Mouse (Mus musculus) kidney, embryonic 15.5 days (tissue): ENCODE measurements at regions not wholly inside any gene's neighbourhood (a gene's known extent, or its start where the extent isn't known, plus 50 kb on each side); places are given as distances from the start of the nearest gene placed in this dataset.
"Not testable (repeated sequence)": the region's sequence is repeated elsewhere in the genome, so short reads cannot be mapped to it uniquely, and the experiment has no call there.

Experiments
- ATAC-seq: fragments of 200-750 bp; cut with Nextera tagmentation; replicated peaks from 2 replicates; pipeline ENCODE4 v1.8.0; 2017; ENCODE audit warnings: moderate TSS enrichment; ENCODE audit not compliant: low FRiP score
- H3K27ac ChIP-seq: fragments of 300-500 bp; sonication (generic); 2 replicates; pipeline ENCODE4 v1.5.1; 2015; ENCODE audit warnings: mild to moderate bottlenecking, inconsistent platforms
- H3K27me3 ChIP-seq: fragments of 300-500 bp; sonication (generic); 2 replicates; pipeline ENCODE4 v1.6.1; 2015; ENCODE audit warnings: inconsistent platforms
- H3K36me3 ChIP-seq: fragments of 300-500 bp; sonication (generic); 2 replicates; pipeline ENCODE4 v1.6.1; 2015; ENCODE audit warnings: inconsistent platforms
- H3K4me1 ChIP-seq: fragments of 300-500 bp; sonication (generic); 2 replicates; pipeline ENCODE4 v1.6.1; 2015; ENCODE audit warnings: inconsistent platforms
- H3K4me2 ChIP-seq: fragments of 300-500 bp; sonication (generic); 2 replicates; pipeline ENCODE4 v1.6.1; 2015; ENCODE audit warnings: moderate library complexity, mild to moderate bottlenecking, inconsistent platforms
- H3K4me3 ChIP-seq: fragments of 300-500 bp; sonication (generic); replicated peaks from 2 replicates; pipeline ENCODE4 v1.5.1; 2015; ENCODE audit warnings: mild to moderate bottlenecking, inconsistent platforms
- H3K9ac ChIP-seq: fragments of 300-500 bp; sonication (generic); 2 replicates; pipeline ENCODE4 v1.6.1; 2015; ENCODE audit warnings: mild to moderate bottlenecking, inconsistent platforms
- H3K9me3 ChIP-seq: fragments of 300-500 bp; sonication (generic); replicated peaks from 2 replicates; pipeline ENCODE4 v1.6.1; 2016; ENCODE audit warnings: inconsistent platforms
- WGBS: fragments of 180-500 bp; shearing (Covaris S2); methylation state at CpG from one replicate; pipeline ENCODE4 v1.1.7; 2015; ENCODE audit warnings: mixed read lengths; 5-methylcytosine and 5-hydroxymethylcytosine counted together

GRCm38 (mm10) chr14:33691690-33692089 lies 102.7 kb downstream of the Ptpn20 start:
- no peak overlapping the region for H3K27ac ChIP-seq
- H3K4me2 ChIP-seq, result no peak overlapping the region
- no peaks in the 10 kb centered on the region for H3K9me3 ChIP-seq
- peaks cover 21% of the 10 kb centered on the region for H3K27me3 ChIP-seq
- H3K36me3 ChIP-seq, result no peaks in the 10 kb centered on the region
- 55% methylated on average over 2 of the region's 2 CpGs for WGBS
- ATAC-seq, result no peak
- no peak overlapping the region for H3K9ac ChIP-seq
- peaks cover 28% of the 10 kb centered on the region for H3K4me1 ChIP-seq
- no peak overlapping the region for H3K4me3 ChIP-seq

GRCm38 (mm10) chr14:33694224-33694623 lies 105.2 kb downstream of the Ptpn20 start:
- ATAC-seq, result no peak
- Histone ChIP-seq H3K9ac (no peak overlapping the region), H3K27ac (no peak overlapping the region), H3K36me3 (no peaks in the 10 kb centered on the region), H3K4me3 (no peak overlapping the region), H3K4me1 (peaks cover 13% of the 10 kb centered on the region), H3K27me3 (peaks cover 21% of the 10 kb centered on the region), H3K4me2 (no peak overlapping the region), H3K9me3 (no peaks in the 10 kb centered on the region)
- 59% methylated on average over 2 of the region's 2 CpGs for WGBS

- peaks cover 19% of the 10 kb centered on the region for H3K4me1 ChIP-seq
- WGBS, result 17% methylated on average over 8 of the region's 8 CpGs
- ATAC-seq, result no peak; the same call in 1 of the 2 replicates
- peaks cover 20% of the 10 kb centered on the region for H3K27me3 ChIP-seq
- no peaks in the 10 kb centered on the region for H3K9me3 ChIP-seq
- no peak overlapping the region for H3K4me3 ChIP-seq
- no peak overlapping the region for H3K9ac ChIP-seq
- H3K4me2 ChIP-seq, result no peak overlapping the region
- no peaks in the 10 kb centered on the region for H3K36me3 ChIP-seq
- H3K27ac ChIP-seq, result no peak overlapping the region
Observed at GRCm38 (mm10) chr14:33695362-33695982, 106.5 kb downstream of the Ptpn20 start.

GRCm38 (mm10) chr14:33696817-33697216 lies 107.8 kb downstream of the Ptpn20 start:
- H3K27ac ChIP-seq, result no peak overlapping the region
- whole genome bisulfite sequencing, result 44% methylated on average over 3 of the region's 3 CpGs
- H3K9me3 ChIP-seq, result no peaks in the 10 kb centered on the region
- no peak overlapping the region for H3K9ac ChIP-seq
- no peak for ATAC-seq
- H3K36me3 ChIP-seq, result no peaks in the 10 kb centered on the region
- no peak overlapping the region for H3K4me2 ChIP-seq
- peaks cover 10% of the 10 kb centered on the region for H3K27me3 ChIP-seq
- H3K4me3 ChIP-seq, result no peak overlapping the region
- H3K4me1 ChIP-seq, result peaks cover 18% of the 10 kb centered on the region

GRCm38 (mm10) chr14:33699777-33700438 lies 110.9 kb downstream of the Ptpn20 start:
- H3K27ac ChIP-seq, result no peak overlapping the region
- peaks cover 17% of the 10 kb centered on the region for H3K4me1 ChIP-seq
- no peak overlapping the region for H3K9ac ChIP-seq
- H3K36me3 ChIP-seq, result no peaks in the 10 kb centered on the region
- 51% methylated on average over 13 of the region's 13 CpGs for WGBS
- no peak overlapping the region for H3K4me3 ChIP-seq
- H3K9me3 ChIP-seq, result no peaks in the 10 kb centered on the region
- no peak overlapping the region for H3K4me2 ChIP-seq
- ATAC-seq, result 0 out of 2 replicates have a peak, but pooled peaks have one; percentile 10
- peaks cover 2% of the 10 kb centered on the region for H3K27me3 ChIP-seq

GRCm38 (mm10) chr14:33707661-33708297 lies 118.8 kb downstream of the Ptpn20 start:
- H3K4me2 ChIP-seq, result no peak overlapping the region
- no peaks in the 10 kb centered on the region for H3K9me3 ChIP-seq
- H3K36me3 ChIP-seq, result no peaks in the 10 kb centered on the region
- H3K9ac ChIP-seq, result no peak overlapping the region
- no peak overlapping the region for H3K4me3 ChIP-seq
- H3K27ac ChIP-seq, result no peak overlapping the region
- WGBS, result 19% methylated on average over 6 of the region's 6 CpGs
- no peaks in the 10 kb centered on the region for H3K27me3 ChIP-seq
- peak; percentile 73 for ATAC-seq
- peaks cover 6% of the 10 kb centered on the region; the same call in 1 of the 2 replicates for H3K4me1 ChIP-seq

- H3K4me3 ChIP-seq, result no peak overlapping the region
- WGBS, result 84% methylated on average over 4 of the region's 4 CpGs
Observed at GRCm38 (mm10) chr14:33708298-33708665, 119.3 kb downstream of the Ptpn20 start.

GRCm38 (mm10) chr14:33712458-33712857 lies 123.5 kb downstream of the Ptpn20 start:
- no peak for ATAC-seq
- Histone ChIP-seq H3K4me2 (no peak overlapping the region), H3K9ac (no peak overlapping the region), H3K27ac (no peak overlapping the region), H3K27me3 (no peaks in the 10 kb centered on the region), H3K4me3 (no peak overlapping the region), H3K36me3 (no peaks in the 10 kb centered on the region), H3K9me3 (no peaks in the 10 kb centered on the region), H3K4me1 (peaks cover 8% of the 10 kb centered on the region; the same call in 1 of the 2 replicates)
- WGBS, result 97% methylated on average over 1 of the region's 1 CpGs

More at GRCm38 (mm10) chr14:33708298-33708665, 119.3 kb downstream of the Ptpn20 start:
- H3K36me3 ChIP-seq, result no peaks in the 10 kb centered on the region
- H3K9ac ChIP-seq, result no peak overlapping the region
- no peak overlapping the region for H3K4me2 ChIP-seq
- H3K4me1 ChIP-seq, result peaks cover 6% of the 10 kb centered on the region; the same call in 1 of the 2 replicates
- ATAC-seq, result no peak
- H3K27ac ChIP-seq, result no peak overlapping the region
- H3K27me3 ChIP-seq, result no peaks in the 10 kb centered on the region
- no peaks in the 10 kb centered on the region for H3K9me3 ChIP-seq

GRCm38 (mm10) chr14:33719651-33720050 lies 130.6 kb downstream of the Ptpn20 start:
- no peak overlapping the region for H3K9ac ChIP-seq
- 0 out of 2 replicates have a peak, but pooled peaks cover 7% of the 10 kb centered on the region for H3K4me1 ChIP-seq
- WGBS, result 69% methylated on average over 6 of the region's 6 CpGs
- no peaks in the 10 kb centered on the region for H3K36me3 ChIP-seq
- H3K4me3 ChIP-seq, result no peak overlapping the region
- no peaks in the 10 kb centered on the region for H3K27me3 ChIP-seq
- ATAC-seq, result no peak
- no peaks in the 10 kb centered on the region for H3K9me3 ChIP-seq
- no peak overlapping the region for H3K27ac ChIP-seq
- no peak overlapping the region for H3K4me2 ChIP-seq

GRCm38 (mm10) chr14:33722379-33723145 lies 133.6 kb downstream of the Ptpn20 start:
- 69% methylated on average over 5 of the region's 5 CpGs for WGBS
- not testable (repeated sequence) for ATAC-seq, H3K9ac ChIP-seq, H3K36me3 ChIP-seq, H3K4me3 ChIP-seq, H3K9me3 ChIP-seq, H3K4me1 ChIP-seq, H3K4me2 ChIP-seq, H3K27me3 ChIP-seq, H3K27ac ChIP-seq

GRCm38 (mm10) chr14:33726500-33726899 lies 137.5 kb downstream of the Ptpn20 start:
- H3K27me3 ChIP-seq, result no peaks in the 10 kb centered on the region
- no peak overlapping the region for H3K4me3 ChIP-seq
- H3K9me3 ChIP-seq, result no peaks in the 10 kb centered on the region
- no peak overlapping the region for H3K27ac ChIP-seq
- no peak overlapping the region for H3K4me2 ChIP-seq
- H3K36me3 ChIP-seq, result no peaks in the 10 kb centered on the region
- 0 out of 2 replicates have a peak, but pooled peaks cover 11% of the 10 kb centered on the region for H3K4me1 ChIP-seq
- 87% methylated on average over 10 of the region's 10 CpGs for WGBS
- ATAC-seq, result no peak
- no peak overlapping the region for H3K9ac ChIP-seq
